In genomic region chr13:11884175-11884574, GRCm38 (mm10) we compare ENCODE assay signal across 10 mouse cellular contexts.
"Had no signal": no experiment of that assay in that cellular context is flagged by ENCODE, and none has a peak within 500 bp of the region (broad histone marks: within the 10 kb centered on the region; RNA-seq: fewer than 3 reads in every experiment).

No protein-coding gene starts in this region.

- DNase-seq: kidney, adult 8-10 months; kidney, postnatal 10 days; kidney, postnatal 36 days; layer of hippocampus, postnatal 36 days; liver, postnatal 0 days; lung, embryonic 14.5 days; spleen, adult 18-20 months; thymus, adult 2 months; thymus, postnatal 14 days; thymus, postnatal 4 days had no signal
